ENCODE assay signal across 22 mouse cellular contexts in the genomic region with DNA sequence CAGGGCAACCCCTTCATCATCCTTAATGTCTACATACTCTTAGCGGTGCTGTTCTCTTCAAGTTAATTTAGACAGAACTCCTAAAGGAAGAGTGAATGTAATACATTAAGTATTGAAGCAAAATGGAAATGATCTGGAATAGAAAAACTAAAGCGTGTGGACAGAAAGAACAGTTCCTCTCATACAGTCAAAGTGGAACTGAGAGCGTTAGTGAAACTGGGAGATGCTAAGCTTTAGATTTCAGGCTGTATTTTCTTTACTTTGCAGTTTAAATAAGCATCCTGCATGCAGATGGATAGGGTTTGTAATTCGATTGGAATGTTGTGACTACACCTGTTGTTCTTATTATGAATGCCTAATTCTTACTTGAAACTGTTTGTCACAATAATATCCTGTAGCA.
A peak's percentile ranks its signal among the peaks of the same experiment; 100 is the strongest.
DNase-seq lines count a peak whose midpoint lies in the region; ATAC-seq and TF ChIP-seq lines count a peak whose summit lies in the region.
"Had no signal": no experiment of that assay in that cellular context is flagged by ENCODE, and none has a peak within 500 bp of the region (broad histone marks: within the 10 kb centered on the region; RNA-seq: fewer than 3 reads in every experiment).

No protein-coding gene starts in this region.

- no peaks in the 10 kb centered on the region for H3K79me2 ChIP-seq in CH12.LX (replicated peaks; ENCODE audit: control insufficient read depth, extremely low read depth, insufficient read depth, poor library complexity, severe bottlenecking)

- H3K27ac ChIP-seq in left cerebral cortex, adult 2 months = peak overlapping the region; percentile 24
- no peak overlapping the region for H3K27ac ChIP-seq in CH12.LX (ENCODE audit: insufficient read depth, low read depth)
- H3K27ac ChIP-seq in kidney, embryonic 14.5 days (ENCODE audit: low read depth, low read length) = no peak overlapping the region
- no peak overlapping the region for H3K27ac ChIP-seq in heart, embryonic 10.5 days

- TF ChIP-seq CTCF in left cerebral cortex, adult 2 months (IDR thresholded peaks at IDR 0.05) = no peak
- TF ChIP-seq CTCF in CH12.LX (conservative IDR thresholded peaks at IDR 0.05 in 1 of 2, IDR thresholded peaks at IDR 0.05 in 1 of 2; ENCODE audit: low read depth in 2 of 2, low read length in 2 of 2) = no peak

- H3K4me2 ChIP-seq in CH12.LX (ENCODE audit: insufficient read depth, low read depth, poor library complexity, severe bottlenecking) = no peak overlapping the region
- H3K4me2 ChIP-seq in kidney, embryonic 14.5 days (replicated peaks; ENCODE audit: low read depth, low read length) = no peak overlapping the region

- 84% methylated on average over 4 of the region's 4 CpGs for WGBS in kidney, embryonic 14.5 days
- 84% methylated on average over 4 of the region's 4 CpGs for WGBS in heart, embryonic 10.5 days

- H3K4me1 ChIP-seq in CH12.LX (ENCODE audit: control insufficient read depth in 1 of 2, insufficient read depth in 2 of 2) = 0 out of 4 replicates have a peak, but pooled peaks cover 0 to 5% of the 10 kb centered on the region in 2 experiments
- H3K4me1 ChIP-seq in kidney, embryonic 14.5 days (ENCODE audit: control insufficient read depth, insufficient read depth, low read length) = no peaks in the 10 kb centered on the region
- H3K4me1 ChIP-seq in heart, embryonic 10.5 days = no peaks in the 10 kb centered on the region

- DNase-seq in left cerebral cortex, adult 2 months (ENCODE audit: extremely low spot score in 1 of 2, low spot score in 2 of 2) = no peak
- no peak for DNase-seq in left cerebral cortex, postnatal 25 days (ENCODE audit: low spot score in 2 of 2)
- DNase-seq in CH12.LX (ENCODE audit: extremely low read depth) = no peak
- peak; percentile 22 for DNase-seq in Muller cell, postnatal 12 days (ENCODE audit: inconsistent ontology term)
- DNase-seq in heart, embryonic 10.5 days (ENCODE audit: low spot score) = no peak
- DNase-seq: adrenal gland, adult 2 months; adrenal gland, adult 8-10 months; adrenal gland, postnatal 10 days; adrenal gland, postnatal 14 days; adrenal gland, postnatal 25 days; adrenal gland, postnatal 36 days; B cell, adult 2 months; cerebellum, adult 11 months; cerebellum, adult 11-12 months; cerebellum, adult 18-20 months; cerebellum, adult 2 months; cerebellum, adult 8-10 months had no signal

- no peaks in the 10 kb centered on the region for H3K27me3 ChIP-seq in CH12.LX (replicated peaks)
- no peaks in the 10 kb centered on the region for H3K27me3 ChIP-seq in kidney, embryonic 14.5 days (ENCODE audit: control insufficient read depth, insufficient read depth, low read length)
- H3K27me3 ChIP-seq in heart, embryonic 10.5 days (ENCODE audit: insufficient read depth, poor library complexity, severe bottlenecking) = no peaks in the 10 kb centered on the region
- H3K27me3 ChIP-seq: Patski had no signal

- H3K9me3 ChIP-seq in CH12.LX (replicated peaks; ENCODE audit: low read length) = no peaks in the 10 kb centered on the region
- no peaks in the 10 kb centered on the region for H3K9me3 ChIP-seq in kidney, embryonic 14.5 days (ENCODE audit: control insufficient read depth, low read length)
- H3K9me3 ChIP-seq in heart, embryonic 10.5 days = no peaks in the 10 kb centered on the region
- H3K9me3 ChIP-seq: G1E had no signal

- ATAC-seq in kidney, embryonic 14.5 days (ENCODE audit: low FRiP score, low TSS enrichment) = no peak
- ATAC-seq: activated CD4-positive, CD25-positive, alpha-beta regulatory T cell, adult 4 months; CD4-positive, CD25-positive, alpha-beta regulatory T cell, adult 4 months; Patski had no signal

- peak; percentile 83 for TF ChIP-seq EP300 in CH12.LX (IDR thresholded peaks at IDR 0.05; ENCODE audit: low read length)

- intact Hi-C loops in left cerebral cortex, adult 2 months (cut with DNase I) = loop anchor here (5.0 kb wide), 3 partner anchors 81 to 211 kb away; no protein-coding TSS in a partner anchor
- intact Hi-C loops in left cerebral cortex, postnatal 25 days (cut with DNase I) = loop anchor here (5.0 kb wide), 3 partner anchors 81 to 399 kb away; a partner anchor contains a TSS

- no peak for TF ChIP-seq POLR2A in CH12.LX (IDR thresholded peaks at IDR 0.05; ENCODE audit: low read depth, low read length)

- no peak overlapping the region for H3K9ac ChIP-seq in CH12.LX (ENCODE audit: insufficient read depth, low read depth)
- H3K9ac ChIP-seq in kidney, embryonic 14.5 days (ENCODE audit: low read depth, low read length) = no peak overlapping the region

- no peaks in the 10 kb centered on the region for H3K36me3 ChIP-seq in CH12.LX (replicated peaks in 1 of 2; ENCODE audit: control insufficient read depth in 1 of 2, insufficient read depth in 1 of 2, low read length in 1 of 2)
- H3K36me3 ChIP-seq in kidney, embryonic 14.5 days (ENCODE audit: control insufficient read depth, insufficient read depth, low read length) = no peaks in the 10 kb centered on the region
- H3K36me3 ChIP-seq in heart, embryonic 10.5 days = no peaks in the 10 kb centered on the region
- H3K36me3 ChIP-seq: G1E had no signal

- dilution Hi-C loops in CH12.LX (cut with MboI; ENCODE audit: extremely low pct_ligation_motif_present, extremely low pct_unique_long_range_greater_than_20kb, low sequenced_read_pairs) = no loop called here

- H3K4me3 ChIP-seq in left cerebral cortex, adult 2 months = no peak overlapping the region
- H3K4me3 ChIP-seq in CH12.LX (replicated peaks in 1 of 3; ENCODE audit: low read depth in 2 of 3, low read length in 2 of 3, poor library complexity in 1 of 3) = no peak overlapping the region
- no peak overlapping the region for H3K4me3 ChIP-seq in kidney, embryonic 14.5 days (ENCODE audit: low read length)
- no peak overlapping the region for H3K4me3 ChIP-seq in heart, embryonic 10.5 days

- TF ChIP-seq RAD21 in CH12.LX (IDR thresholded peaks at IDR 0.05; ENCODE audit: low read depth, low read length) = no peak

- in situ Hi-C loops in CH12.LX (cut with MboI; ENCODE audit: low pct_ligation_motif_present, low pct_unique_long_range_greater_than_20kb, low sequenced_read_pairs) = no loop called here

TF ChIP-seq in CH12.LX, 34 proteins besides CTCF, POLR2A, EP300 and RAD21:
- TF ChIP-seq NELFE (IDR thresholded peaks at IDR 0.05; ENCODE audit: low read depth, low read length) = no peak
- TF ChIP-seq IRF4 (IDR thresholded peaks at IDR 0.05; ENCODE audit: low read depth, low read length) = peak; percentile 57
- TF ChIP-seq CHD2 (IDR thresholded peaks at IDR 0.05; ENCODE audit: low read length) = no peak
- TF ChIP-seq BHLHE40 (IDR thresholded peaks at IDR 0.05; ENCODE audit: low read depth, low read length) = no peak
- TF ChIP-seq KAT2A (IDR thresholded peaks at IDR 0.05; ENCODE audit: insufficient replicate concordance, low read length) = no peak
- 0 out of 2 replicates have a peak, but pooled peaks have one; percentile 33 for TF ChIP-seq JUND (conservative IDR thresholded peaks at IDR 0.05; ENCODE audit: low read depth, low read length)
- TF ChIP-seq ZC3H11A (IDR thresholded peaks at IDR 0.05; ENCODE audit: low read depth, low read length) = no peak
- TF ChIP-seq ZMIZ1 (IDR thresholded peaks at IDR 0.05; ENCODE audit: low read depth, low read length) = no peak
